Mouse (Mus musculus): ENCODE data around the gene Rsph3a. TPM values are rescaled to one million over a fixed set of nuclear protein-coding genes. Genes with fewer than 3 reads are reported as not detected.
"Not testable (repeated sequence)": the region's sequence is repeated elsewhere in the genome, so short reads cannot be mapped to it uniquely, and the experiment has no call there.

Rsph3a gene
- polyA plus RNA-seq, 1 experiment from 2014 or later = 73.7 TPM

DNA sequence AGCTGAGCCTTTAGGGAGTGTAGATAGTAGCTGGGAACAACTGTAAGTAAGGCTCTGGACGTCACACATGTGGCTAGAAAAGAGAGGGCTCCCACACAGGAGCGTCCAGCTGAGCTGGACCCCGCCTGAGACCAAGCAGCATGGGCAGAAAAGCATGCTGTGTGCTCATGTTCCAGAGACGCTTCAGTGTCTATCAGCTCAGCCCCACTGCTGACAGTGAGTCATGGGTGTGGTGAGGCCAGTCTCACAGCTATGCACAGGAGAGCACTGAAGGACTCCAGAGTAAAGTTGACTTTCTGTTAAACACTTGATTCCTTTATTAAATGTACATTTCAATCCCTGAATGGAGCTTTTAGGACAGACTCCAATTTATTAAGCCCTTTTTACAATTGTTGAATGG is 5.9 kb downstream of the Rsph3a start:
- H3K4me2 ChIP-seq (replicated peaks); H3K4me3 ChIP-seq (replicated peaks; ENCODE audit: low read length); H3K9ac ChIP-seq; DNase-seq (ENCODE audit: low spot score); H3K9me3 ChIP-seq (ENCODE audit: control insufficient read depth, low read length); H3K36me3 ChIP-seq (replicated peaks; ENCODE audit: control insufficient read depth, insufficient read depth); H3K4me1 ChIP-seq (replicated peaks; ENCODE audit: control insufficient read depth, insufficient read depth, low read length); H3K27me3 ChIP-seq (ENCODE audit: control insufficient read depth, insufficient read depth, low read length); H3K27ac ChIP-seq; ATAC-seq (ENCODE audit: low FRiP score): not testable (repeated sequence)
- no CpG with 5 or more reads among the region's 4 CpGs for WGBS

- H3K36me3 ChIP-seq (replicated peaks; ENCODE audit: control insufficient read depth, insufficient read depth); ATAC-seq (ENCODE audit: low FRiP score); H3K4me1 ChIP-seq (replicated peaks; ENCODE audit: control insufficient read depth, insufficient read depth, low read length); H3K4me2 ChIP-seq (replicated peaks); DNase-seq (ENCODE audit: low spot score); H3K27me3 ChIP-seq (ENCODE audit: control insufficient read depth, insufficient read depth, low read length); H3K9me3 ChIP-seq (ENCODE audit: control insufficient read depth, low read length); H3K27ac ChIP-seq; H3K9ac ChIP-seq; H3K4me3 ChIP-seq (replicated peaks; ENCODE audit: low read length): not testable (repeated sequence)
- 98% methylated on average over 8 of the region's 9 CpGs for WGBS
Measured at GRCm38 (mm10) chr17:7957242-7957641, 11.8 kb downstream of the Rsph3a start.

- H3K36me3 ChIP-seq (replicated peaks; ENCODE audit: control insufficient read depth, insufficient read depth); H3K9ac ChIP-seq; DNase-seq (ENCODE audit: low spot score); H3K4me2 ChIP-seq (replicated peaks); H3K4me1 ChIP-seq (replicated peaks; ENCODE audit: control insufficient read depth, insufficient read depth, low read length); H3K4me3 ChIP-seq (replicated peaks; ENCODE audit: low read length); H3K27me3 ChIP-seq (ENCODE audit: control insufficient read depth, insufficient read depth, low read length); ATAC-seq (ENCODE audit: low FRiP score); H3K27ac ChIP-seq; H3K9me3 ChIP-seq (ENCODE audit: control insufficient read depth, low read length): not testable (repeated sequence)
- 89% methylated on average over 4 of the region's 4 CpGs for WGBS
Measured at GRCm38 (mm10) chr17:7963333-7963732, 17.9 kb downstream of the Rsph3a start.

GRCm38 (mm10) chr17:7964398-7964797 is 19.0 kb downstream of the Rsph3a start:
- not testable (repeated sequence) for H3K4me1 ChIP-seq (replicated peaks; ENCODE audit: control insufficient read depth, insufficient read depth, low read length); H3K36me3 ChIP-seq (replicated peaks; ENCODE audit: control insufficient read depth, insufficient read depth); H3K27me3 ChIP-seq (ENCODE audit: control insufficient read depth, insufficient read depth, low read length); ATAC-seq (ENCODE audit: low FRiP score); H3K9ac ChIP-seq; H3K4me2 ChIP-seq (replicated peaks); H3K9me3 ChIP-seq (ENCODE audit: control insufficient read depth, low read length); H3K27ac ChIP-seq; H3K4me3 ChIP-seq (replicated peaks; ENCODE audit: low read length); DNase-seq (ENCODE audit: low spot score)
- WGBS = 95% methylated on average over 2 of the region's 2 CpGs

DNA sequence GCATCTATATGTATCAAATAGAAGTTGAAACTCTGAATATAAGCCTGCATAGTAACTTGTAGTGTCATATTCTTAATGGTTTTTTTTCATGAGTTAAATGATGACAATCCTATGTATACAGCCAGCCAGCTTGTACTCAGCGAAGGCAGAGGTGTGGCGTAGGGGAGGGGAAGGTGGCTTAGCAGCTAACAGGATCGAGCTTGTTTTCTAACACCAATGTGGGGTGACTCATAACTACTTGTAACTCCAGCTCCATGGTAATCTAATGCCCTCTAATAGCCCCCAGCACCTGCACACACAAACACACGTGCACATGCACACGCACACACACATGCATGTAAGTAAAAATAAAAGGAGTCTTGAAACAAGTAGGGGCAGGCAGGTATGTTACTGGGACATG is 23.1 kb downstream of the Rsph3a start:
- not testable (repeated sequence) for DNase-seq (ENCODE audit: low spot score); H3K4me2 ChIP-seq (replicated peaks); H3K27ac ChIP-seq; H3K9me3 ChIP-seq (ENCODE audit: control insufficient read depth, low read length); H3K4me1 ChIP-seq (replicated peaks; ENCODE audit: control insufficient read depth, insufficient read depth, low read length); H3K36me3 ChIP-seq (replicated peaks; ENCODE audit: control insufficient read depth, insufficient read depth); H3K4me3 ChIP-seq (replicated peaks; ENCODE audit: low read length); H3K9ac ChIP-seq; H3K27me3 ChIP-seq (ENCODE audit: control insufficient read depth, insufficient read depth, low read length); ATAC-seq (ENCODE audit: low FRiP score)
- 94% methylated on average over 3 of the region's 5 CpGs for WGBS

DNA sequence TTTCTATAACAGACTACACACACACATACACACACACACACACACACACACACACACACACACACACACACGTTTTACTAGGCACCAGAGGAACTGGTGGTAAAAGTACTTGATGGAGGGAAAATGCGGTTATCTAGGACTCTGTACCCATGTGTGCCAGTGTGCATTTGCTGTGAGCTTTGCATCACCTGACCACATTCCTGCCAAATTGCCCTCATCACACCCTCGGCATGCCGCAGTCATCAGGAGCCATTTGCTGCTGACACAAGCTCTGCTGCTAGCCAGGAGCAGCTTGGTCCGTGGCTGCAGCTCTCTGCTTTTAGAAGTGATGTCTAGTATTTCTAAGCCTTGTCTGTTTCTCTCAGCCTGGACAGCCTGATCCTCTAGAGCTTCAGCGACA is 24.4 kb downstream of the Rsph3a start:
- H3K4me1 ChIP-seq (replicated peaks; ENCODE audit: control insufficient read depth, insufficient read depth, low read length); H3K4me3 ChIP-seq (replicated peaks; ENCODE audit: low read length); H3K36me3 ChIP-seq (replicated peaks; ENCODE audit: control insufficient read depth, insufficient read depth); H3K4me2 ChIP-seq (replicated peaks); H3K9me3 ChIP-seq (ENCODE audit: control insufficient read depth, low read length); H3K9ac ChIP-seq; H3K27ac ChIP-seq; ATAC-seq (ENCODE audit: low FRiP score); DNase-seq (ENCODE audit: low spot score); H3K27me3 ChIP-seq (ENCODE audit: control insufficient read depth, insufficient read depth, low read length): not testable (repeated sequence)
- 86% methylated on average over 2 of the region's 6 CpGs for WGBS

DNA sequence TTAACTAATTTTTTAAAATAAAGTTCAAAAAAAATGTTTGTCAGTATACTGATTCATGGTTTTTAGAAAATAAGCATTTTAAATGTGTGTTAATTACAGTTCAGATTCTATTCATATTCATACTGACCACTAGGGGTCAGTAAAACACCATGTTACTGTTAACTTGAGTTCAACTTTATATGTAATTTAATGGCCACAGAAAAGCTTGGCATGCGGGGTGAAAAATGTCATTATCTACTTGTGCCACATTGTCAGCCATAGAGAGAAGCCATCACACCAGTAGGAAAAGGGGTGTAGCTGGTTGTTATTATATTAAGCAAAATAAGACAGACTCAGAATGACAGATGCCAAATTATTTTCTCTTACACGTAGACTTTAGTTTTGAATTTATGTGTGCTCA is 38.1 kb downstream of the Rsph3a start:
- H3K4me3 ChIP-seq (replicated peaks; ENCODE audit: low read length); H3K9me3 ChIP-seq (ENCODE audit: control insufficient read depth, low read length); H3K4me2 ChIP-seq (replicated peaks); H3K9ac ChIP-seq; H3K4me1 ChIP-seq (replicated peaks; ENCODE audit: control insufficient read depth, insufficient read depth, low read length); DNase-seq (ENCODE audit: low spot score); ATAC-seq (ENCODE audit: low FRiP score); H3K36me3 ChIP-seq (replicated peaks; ENCODE audit: control insufficient read depth, insufficient read depth); H3K27me3 ChIP-seq (ENCODE audit: control insufficient read depth, insufficient read depth, low read length); H3K27ac ChIP-seq: not testable (repeated sequence)
- WGBS = 88% methylated on average over 1 of the region's 2 CpGs

DNA sequence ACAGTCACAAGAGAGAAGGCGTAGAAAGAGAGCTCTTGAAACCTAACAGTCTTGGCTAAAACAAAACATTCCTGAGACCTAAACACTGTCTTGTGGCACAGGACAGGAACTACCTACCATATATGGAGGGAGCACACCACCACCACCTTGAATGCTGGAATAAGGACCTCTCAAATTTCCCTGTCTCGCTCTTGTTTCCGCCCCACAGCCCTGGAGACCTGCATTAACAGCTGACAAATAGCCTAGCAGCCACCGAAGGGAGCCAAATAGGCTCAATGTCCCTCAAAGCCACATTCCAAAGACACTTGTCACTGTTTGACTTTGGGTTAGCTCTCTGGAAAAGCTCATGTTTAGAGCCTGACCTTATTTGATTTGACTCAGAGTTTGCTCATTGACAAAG is 40.2 kb downstream of the Rsph3a start:
- H3K4me1 ChIP-seq (replicated peaks; ENCODE audit: control insufficient read depth, insufficient read depth, low read length); H3K36me3 ChIP-seq (replicated peaks; ENCODE audit: control insufficient read depth, insufficient read depth); DNase-seq (ENCODE audit: low spot score); H3K9me3 ChIP-seq (ENCODE audit: control insufficient read depth, low read length); H3K4me2 ChIP-seq (replicated peaks); H3K27ac ChIP-seq; H3K4me3 ChIP-seq (replicated peaks; ENCODE audit: low read length); ATAC-seq (ENCODE audit: low FRiP score); H3K9ac ChIP-seq; H3K27me3 ChIP-seq (ENCODE audit: control insufficient read depth, insufficient read depth, low read length): not testable (repeated sequence)
- 81% methylated on average over 4 of the region's 4 CpGs for WGBS

GRCm38 (mm10) chr17:7987038-7987437 is 41.6 kb downstream of the Rsph3a start:
- not testable (repeated sequence) for ATAC-seq (ENCODE audit: low FRiP score); H3K27ac ChIP-seq; H3K9me3 ChIP-seq (ENCODE audit: control insufficient read depth, low read length); H3K4me1 ChIP-seq (replicated peaks; ENCODE audit: control insufficient read depth, insufficient read depth, low read length); H3K27me3 ChIP-seq (ENCODE audit: control insufficient read depth, insufficient read depth, low read length); H3K4me3 ChIP-seq (replicated peaks; ENCODE audit: low read length); H3K9ac ChIP-seq; H3K36me3 ChIP-seq (replicated peaks; ENCODE audit: control insufficient read depth, insufficient read depth); DNase-seq (ENCODE audit: low spot score); H3K4me2 ChIP-seq (replicated peaks)
- WGBS = 75% methylated on average over 7 of the region's 7 CpGs

GRCm38 (mm10) chr17:8003248-8003647 is 57.8 kb downstream of the Rsph3a start:
- not testable (repeated sequence) for ATAC-seq (ENCODE audit: low FRiP score); H3K4me2 ChIP-seq (replicated peaks); H3K27ac ChIP-seq; H3K36me3 ChIP-seq (replicated peaks; ENCODE audit: control insufficient read depth, insufficient read depth); H3K9ac ChIP-seq; DNase-seq (ENCODE audit: low spot score); H3K4me1 ChIP-seq (replicated peaks; ENCODE audit: control insufficient read depth, insufficient read depth, low read length); H3K27me3 ChIP-seq (ENCODE audit: control insufficient read depth, insufficient read depth, low read length); H3K9me3 ChIP-seq (ENCODE audit: control insufficient read depth, low read length); H3K4me3 ChIP-seq (replicated peaks; ENCODE audit: low read length)
- WGBS = 88% methylated on average over 10 of the region's 10 CpGs

Measured in hindbrain, embryonic 14.5 days (tissue).